Mouse (Mus musculus) CH12.LX (cell line): ENCODE measurements around the gene Itga9.

Experiments
- CHD2 ChIP-seq: IDR thresholded peaks from 2 replicates; pipeline ENCODE4 v1.6.1; 2011; ENCODE audit warnings: low read length, improper control_type of control experiment
- CTCF ChIP-seq, 2 experiments: IDR thresholded peaks in 1 of 2; conservative IDR thresholded peaks in 1 of 2; 2 replicates each; pipeline ENCODE4 v1.5.1; 2011 to 2012; ENCODE audit warnings: low read depth in 2 of 2, low read length in 2 of 2, improper control_type of control experiment in 1 of 2, inconsistent platforms in 1 of 2, mild to moderate bottlenecking in 1 of 2, moderate library complexity in 1 of 2
- ELF1 ChIP-seq: IDR thresholded peaks from 2 replicates; pipeline ENCODE4 v1.6.1; 2014; ENCODE audit warnings: low read depth, mild to moderate bottlenecking, inconsistent platforms, low read length, improper control_type of control experiment
- EP300 ChIP-seq: IDR thresholded peaks from 2 replicates; pipeline ENCODE4 v1.6.1; 2011; ENCODE audit warnings: low read length, improper control_type of control experiment
- ETS1 ChIP-seq: conservative IDR thresholded peaks from 2 replicates; pipeline ENCODE4 v1.6.1; 2012; ENCODE audit warnings: low read depth, mild to moderate bottlenecking, inconsistent platforms, low read length, improper control_type of control experiment, moderate library complexity
- GABPA ChIP-seq: IDR thresholded peaks from 2 replicates; pipeline ENCODE4 v1.6.1; 2012; ENCODE audit warnings: low read depth, low read length, improper control_type of control experiment, inconsistent platforms; ENCODE audit not compliant: insufficient replicate concordance
- JUND ChIP-seq: conservative IDR thresholded peaks from 2 replicates; pipeline ENCODE4 v1.6.1; 2011; ENCODE audit warnings: low read depth, low read length, improper control_type of control experiment
- MAX ChIP-seq: IDR thresholded peaks from 2 replicates; pipeline ENCODE4 v1.6.1; 2011; ENCODE audit warnings: low read length, improper control_type of control experiment
- MAZ ChIP-seq: IDR thresholded peaks from 2 replicates; pipeline ENCODE4 v1.6.1; 2012; ENCODE audit warnings: low read depth, mild to moderate bottlenecking, inconsistent platforms, low read length, improper control_type of control experiment, moderate library complexity
- ZMIZ1 ChIP-seq: IDR thresholded peaks from 2 replicates; pipeline ENCODE4 v1.6.1; 2012; ENCODE audit warnings: low read depth, mild to moderate bottlenecking, inconsistent platforms, low read length, improper control_type of control experiment

DNA sequence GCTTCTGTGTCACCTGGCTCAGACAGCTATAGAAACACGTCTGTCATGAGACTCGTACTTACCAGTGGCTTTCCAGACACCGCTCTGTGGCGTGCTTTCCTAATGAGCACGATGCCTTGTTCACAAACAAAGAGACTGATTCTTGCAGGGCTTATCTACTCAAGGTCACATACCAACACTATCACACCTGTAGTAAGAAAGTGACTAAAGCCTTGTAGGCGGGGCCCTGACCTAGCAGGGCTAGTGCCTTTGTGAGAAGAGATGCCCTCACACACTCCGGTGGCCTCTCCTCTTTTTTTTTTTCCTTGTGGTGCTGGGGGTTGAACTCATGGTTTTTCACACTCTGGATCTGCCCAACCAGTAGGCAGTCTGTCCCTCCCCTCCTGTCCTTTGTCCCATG is 9.7 kb upstream of the Itga9 start:
- TF ChIP-seq GABPA = no peak
- TF ChIP-seq CTCF (conservative IDR thresholded peaks at IDR 0.05 in 1 of 2, IDR thresholded peaks at IDR 0.05 in 1 of 2; ENCODE audit: low read depth in 2 of 2, low read length in 2 of 2) = no peak
- no peak for TF ChIP-seq MAZ
- no peak for TF ChIP-seq ZMIZ1
- TF ChIP-seq EP300 = no peak
- no peak for TF ChIP-seq CHD2
- no peak for TF ChIP-seq ELF1
- TF ChIP-seq JUND = no peak
- TF ChIP-seq ETS1 = no peak
- TF ChIP-seq MAX = no peak
